Mouse (Mus musculus) CH12.LX (cell line): ENCODE results near the gene Pptc7.
A peak's percentile ranks its signal among the peaks of the same experiment; 100 is the strongest.

Source experiments
- CTCF ChIP-seq, 2 experiments: IDR thresholded peaks in 1 of 2; conservative IDR thresholded peaks in 1 of 2; 2 replicates each; pipeline ENCODE4 v1.5.1; 2011 to 2012; ENCODE audit warnings: low read depth in 2 of 2, low read length in 2 of 2, improper control_type of control experiment in 1 of 2, inconsistent platforms in 1 of 2, mild to moderate bottlenecking in 1 of 2, moderate library complexity in 1 of 2
- MEF2A ChIP-seq: IDR thresholded peaks from 2 replicates; pipeline ENCODE4 v1.6.1; 2014; ENCODE audit warnings: low read depth, mild to moderate bottlenecking, inconsistent platforms, low read length, improper control_type of control experiment, borderline replicate concordance
- POLR2A ChIP-seq: IDR thresholded peaks from 2 replicates; pipeline ENCODE4 v1.6.1; 2011; ENCODE audit warnings: low read depth, mild to moderate bottlenecking, improper control_type of control experiment, low read length
- RAD21 ChIP-seq: IDR thresholded peaks from 2 replicates; pipeline ENCODE4 v1.6.1; 2011; ENCODE audit warnings: low read depth, mild to moderate bottlenecking, low read length, improper control_type of control experiment, moderate library complexity
- SMC3 ChIP-seq: IDR thresholded peaks from 2 replicates; pipeline ENCODE4 v1.6.1; 2011; ENCODE audit warnings: low read depth, low read length, improper control_type of control experiment
- TCF12 ChIP-seq: IDR thresholded peaks from 2 replicates; pipeline ENCODE4 v1.6.1; 2014; ENCODE audit warnings: low read depth, mild to moderate bottlenecking, inconsistent platforms, low read length, improper control_type of control experiment
- UBTF ChIP-seq: IDR thresholded peaks from 2 replicates; pipeline ENCODE4 v1.6.1; 2012; ENCODE audit warnings: low read depth, mild to moderate bottlenecking, inconsistent platforms, low read length, improper control_type of control experiment, moderate library complexity
- USF2 ChIP-seq: conservative IDR thresholded peaks from 2 replicates; pipeline ENCODE4 v1.6.1; 2011; ENCODE audit warnings: low read depth, low read length, improper control_type of control experiment
- ZMIZ1 ChIP-seq: IDR thresholded peaks from 2 replicates; pipeline ENCODE4 v1.6.1; 2012; ENCODE audit warnings: low read depth, mild to moderate bottlenecking, inconsistent platforms, low read length, improper control_type of control experiment
- ZNF384 ChIP-seq: IDR thresholded peaks from 2 replicates; pipeline ENCODE4 v1.6.1; 2012; ENCODE audit warnings: low read depth, low read length, improper control_type of control experiment, inconsistent platforms

DNA sequence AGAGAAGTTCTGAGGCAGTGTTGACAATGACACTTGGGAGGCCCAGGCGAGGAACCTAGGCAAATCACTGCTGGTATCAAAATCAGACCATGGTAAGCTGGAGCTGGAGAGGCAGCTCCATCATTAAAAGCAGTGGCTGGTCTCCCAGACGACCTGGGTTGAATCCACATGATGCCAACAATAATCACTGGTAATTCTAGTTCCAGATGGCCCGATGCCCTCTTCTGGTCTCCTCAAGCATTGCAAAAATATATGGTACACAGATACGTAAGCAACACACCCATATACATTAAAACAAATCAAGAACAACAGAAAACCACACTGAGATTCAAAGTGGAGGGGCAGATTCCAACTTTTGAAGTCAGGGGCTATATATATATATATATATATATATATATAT is 61.6 kb downstream of the Pptc7 start:
- TF ChIP-seq POLR2A, result no peak
- TF ChIP-seq CTCF (conservative IDR thresholded peaks at IDR 0.05 in 1 of 2, IDR thresholded peaks at IDR 0.05 in 1 of 2; ENCODE audit: low read depth in 2 of 2, low read length in 2 of 2), result 0 out of 4 replicates have a peak, but pooled peaks of 1 of the 2 experiments have one; percentile 16
- no peak for TF ChIP-seq SMC3
- TF ChIP-seq MEF2A, result no peak
- TF ChIP-seq TCF12, result no peak
- no peak for TF ChIP-seq USF2
- no peak for TF ChIP-seq UBTF
- no peak for TF ChIP-seq ZMIZ1
- TF ChIP-seq RAD21, result no peak; the same call in 1 of the 2 replicates
- no peak for TF ChIP-seq ZNF384
